Mouse (Mus musculus): ENCODE measurements around the gene Ddc.

DNA sequence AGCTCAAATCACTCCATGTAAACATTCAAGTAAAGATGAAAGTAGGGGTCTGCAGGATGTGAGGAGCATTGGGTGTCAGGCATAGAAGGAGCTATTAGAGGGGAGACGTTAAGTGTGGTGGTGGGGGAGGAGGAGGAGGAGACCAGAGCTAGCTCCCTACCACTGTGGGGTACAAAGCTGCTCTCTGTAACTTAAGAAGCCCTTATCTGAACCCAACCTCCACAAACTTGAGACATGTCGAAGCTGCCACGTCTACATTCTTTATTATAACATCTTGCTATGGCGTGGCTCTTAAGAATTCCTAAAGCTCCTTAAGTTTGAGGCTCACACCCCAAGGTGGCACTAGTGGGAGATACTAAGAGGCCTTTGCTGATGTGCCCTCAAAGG, 20.1 kb downstream of the Ddc start:
- TF ChIP-seq JUND (IDR thresholded peaks at IDR 0.05; ENCODE audit: low read depth, low read length) (no peak), CTCF (IDR thresholded peaks at IDR 0.05 in 2 of 3, conservative IDR thresholded peaks at IDR 0.05 in 1 of 3; ENCODE audit: control insufficient read depth in 1 of 3, insufficient read depth in 1 of 3, low read depth in 2 of 3, low read length in 3 of 3, poor library complexity in 1 of 3, severe bottlenecking in 1 of 3) (no peak), ZC3H11A (IDR thresholded peaks at IDR 0.05; ENCODE audit: low read depth, low read length) (no peak), TCF12 (IDR thresholded peaks at IDR 0.05; ENCODE audit: low read depth, low read length) (no peak), EP300 (IDR thresholded peaks at IDR 0.05; ENCODE audit: low read depth in 1 of 2, low read length in 2 of 2) (no peak), POLR2A (IDR thresholded peaks at IDR 0.05; ENCODE audit: control insufficient read depth in 1 of 2, insufficient read depth in 1 of 2, low read depth in 1 of 2, low read length in 2 of 2, poor library complexity in 1 of 2) (no peak), MEF2A (IDR thresholded peaks at IDR 0.05; ENCODE audit: extremely low read depth, insufficient replicate concordance, low read depth, low read length, poor library complexity, severe bottlenecking) (no peak), NRF1 (IDR thresholded peaks at IDR 0.05; ENCODE audit: insufficient read depth, low read depth, low read length, poor library complexity, severe bottlenecking) (no peak), ZNF384 (IDR thresholded peaks at IDR 0.05; ENCODE audit: low read depth, low read length) (no peak), RAD21 (IDR thresholded peaks at IDR 0.05; ENCODE audit: low read depth, low read length) (no peak)

Data from MEL (cell line).